Mouse (Mus musculus): ENCODE measurements around the gene Gm44805.
A peak's percentile ranks its signal among the peaks of the same experiment; 100 is the strongest.
"Not testable (repeated sequence)": the region's sequence is repeated elsewhere in the genome, so short reads cannot be mapped to it uniquely, and the experiment has no call there.

Gene Gm44805

GRCm38 (mm10) chr7:19698907-19699826, 17.9 kb upstream of the Gm44805 start, which contains the start of gene Apoe:
Apoe (minus strand) TSS chr7:19699188.
- peak; percentile 81 to 85 for DNase-seq (ENCODE audit: low spot score in 2 of 2)

GRCm38 (mm10) chr7:19697949-19698906, 17.0 kb upstream of the Gm44805 start:
- no peak for DNase-seq (ENCODE audit: low spot score in 2 of 2)

GRCm38 (mm10) chr7:19696336-19696873, 15.2 kb upstream of the Gm44805 start:
- DNase-seq (ENCODE audit: low spot score in 2 of 2) = no peak

- no peak for DNase-seq (ENCODE audit: low spot score in 2 of 2)
Measured at GRCm38 (mm10) chr7:19695881-19696280, 14.7 kb upstream of the Gm44805 start.

- DNase-seq (ENCODE audit: low spot score in 2 of 2) = no peak
Measured at GRCm38 (mm10) chr7:19695213-19695594, 14.0 kb upstream of the Gm44805 start.

- DNase-seq (ENCODE audit: low spot score in 2 of 2) = no peak
Measured at GRCm38 (mm10) chr7:19694336-19695212, 13.4 kb upstream of the Gm44805 start.

- peak; percentile 67 to 79 for DNase-seq (ENCODE audit: low spot score in 2 of 2)
Measured at GRCm38 (mm10) chr7:19693421-19693820, 12.2 kb upstream of the Gm44805 start.

GRCm38 (mm10) chr7:19691873-19692865, 10.9 kb upstream of the Gm44805 start, which contains the start of gene Apoc1:
Apoc1 (minus strand) TSS chr7:19692660.
- DNase-seq (ENCODE audit: low spot score in 2 of 2) = no peak

- no peak for DNase-seq (ENCODE audit: low spot score in 2 of 2)
Measured at GRCm38 (mm10) chr7:19691434-19691833, 10.2 kb upstream of the Gm44805 start.

- DNase-seq (ENCODE audit: low spot score in 2 of 2) = no peak
Measured at GRCm38 (mm10) chr7:19690845-19691244, 9.6 kb upstream of the Gm44805 start.

GRCm38 (mm10) chr7:19688611-19689010, 7.4 kb upstream of the Gm44805 start:
- DNase-seq (ENCODE audit: low spot score in 2 of 2) = no peak

- DNase-seq (ENCODE audit: low spot score in 2 of 2) = no peak
Measured at GRCm38 (mm10) chr7:19688101-19688500, 6.9 kb upstream of the Gm44805 start.

- not testable (repeated sequence) for DNase-seq (ENCODE audit: low spot score in 2 of 2)
Measured at GRCm38 (mm10) chr7:19686927-19687583, 5.8 kb upstream of the Gm44805 start.

- DNase-seq (ENCODE audit: low spot score in 2 of 2) = no peak
Measured at GRCm38 (mm10) chr7:19686521-19686920, 5.3 kb upstream of the Gm44805 start.

GRCm38 (mm10) chr7:19685374-19685773, 4.2 kb upstream of the Gm44805 start:
- no peak for DNase-seq (ENCODE audit: low spot score in 2 of 2)

- no peak for DNase-seq (ENCODE audit: low spot score in 2 of 2)
Measured at GRCm38 (mm10) chr7:19683771-19684201, 2.6 kb upstream of the Gm44805 start.

GRCm38 (mm10) chr7:19682979-19683378, 1.8 kb upstream of the Gm44805 start:
- no peak for DNase-seq (ENCODE audit: low spot score in 2 of 2)

GRCm38 (mm10) chr7:19680702-19681101, 521 bp downstream of the Gm44805 start:
- DNase-seq (ENCODE audit: low spot score in 2 of 2) = no peak

GRCm38 (mm10) chr7:19678901-19679300, 2.3 kb downstream of the Gm44805 start:
- no peak for DNase-seq (ENCODE audit: low spot score in 2 of 2)
